Mouse (Mus musculus) thymus, postnatal 36 days (tissue): ENCODE data around the gene Tert.

ENCODE experiments used
- DNase-seq, 2 experiments: peaks; one replicate each; pipeline ENCODE4 v3.0.0; 2022; ENCODE audit warnings: mixed read lengths in 2 of 2

Gene Tert

GRCm38 (mm10) chr13:73679311-73679710 lies 52.6 kb downstream of the Tert start:
- DNase-seq: no peak

GRCm38 (mm10) chr13:73680394-73680793 lies 53.7 kb downstream of the Tert start:
- DNase-seq: no peak

DNA sequence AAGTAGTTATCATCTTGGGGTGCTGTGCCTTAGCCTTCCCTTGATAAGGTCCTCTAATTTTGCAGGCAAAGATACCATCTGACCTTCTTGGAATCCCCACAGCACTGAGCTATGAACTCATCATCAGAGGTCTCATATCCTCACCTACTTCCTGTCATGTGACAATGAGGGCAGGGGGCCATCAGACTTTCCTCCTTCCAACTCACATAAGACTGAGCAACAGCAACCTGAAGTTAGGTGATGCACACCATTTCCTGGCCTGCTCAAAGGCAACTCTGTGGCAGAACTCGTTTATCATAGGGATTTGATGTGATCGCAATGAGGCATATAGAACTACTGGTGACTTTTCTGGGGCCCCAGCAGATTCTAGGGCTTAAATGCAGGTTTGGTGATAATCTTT lies 55.5 kb downstream of the Tert start:
- no peak for DNase-seq

DNA sequence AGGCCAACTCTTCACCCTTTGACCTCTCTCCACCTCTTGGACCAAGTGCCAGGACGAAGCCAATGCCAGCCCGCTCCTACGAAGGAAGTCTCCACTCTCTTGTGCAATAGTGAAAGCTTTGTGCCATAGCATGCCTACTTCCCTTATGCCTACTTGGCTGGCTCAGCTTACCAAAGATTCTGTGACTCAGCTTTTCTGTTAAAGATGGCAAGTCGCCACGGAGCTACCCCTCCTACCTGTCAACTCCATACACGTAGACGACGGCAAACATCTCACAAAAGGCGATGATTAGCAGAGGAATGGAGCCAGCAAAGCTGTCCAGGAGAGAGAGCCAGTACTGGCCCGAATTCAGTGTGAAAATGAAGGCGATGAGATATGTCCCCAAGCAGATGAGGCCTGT lies 57.0 kb downstream of the Tert start:
- no peak for DNase-seq

- no peak for DNase-seq
These were observed 57.7 kb downstream of the Tert start for GRCm38 (mm10) chr13:73684412-73684811.

DNA sequence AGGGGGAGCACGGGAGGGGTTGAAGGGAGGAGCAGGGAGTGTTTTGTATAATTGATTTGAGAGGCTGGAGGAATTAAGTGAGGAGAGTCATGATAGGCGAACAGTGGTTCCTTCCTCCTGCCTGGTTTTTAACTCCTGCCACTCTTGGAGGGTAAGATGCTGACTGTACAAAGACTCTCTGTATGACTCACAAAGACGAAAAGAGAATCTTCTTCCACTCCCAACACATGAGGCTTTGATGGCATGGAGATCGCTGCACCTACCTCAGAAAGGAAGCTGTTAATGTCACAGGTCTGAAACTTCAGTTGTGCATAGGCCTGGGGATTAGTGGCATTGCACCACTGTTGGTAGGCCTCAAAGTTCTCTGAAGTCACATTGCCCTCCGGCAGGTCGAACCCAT lies 58.8 kb downstream of the Tert start:
- DNase-seq: no peak

DNA sequence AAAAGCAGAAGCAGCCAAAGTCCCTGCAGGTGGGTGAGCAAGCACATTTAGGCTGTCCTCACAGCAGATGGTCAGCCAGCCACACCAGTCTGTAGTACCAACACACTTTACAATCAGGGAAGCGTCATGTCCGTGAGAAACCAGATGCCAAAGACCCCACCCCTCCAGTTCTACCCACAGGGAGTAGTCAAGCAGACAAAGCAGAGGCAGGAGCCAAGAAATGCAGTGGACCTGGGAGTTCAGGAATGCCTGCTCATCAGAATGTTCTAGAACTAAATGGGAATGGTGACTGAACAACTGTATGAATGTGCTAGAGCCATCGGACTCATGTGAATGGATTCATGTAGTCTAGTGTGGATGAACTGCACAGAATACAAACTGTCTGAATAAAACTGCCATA lies 60.9 kb downstream of the Tert start:
- DNase-seq: no peak

DNA sequence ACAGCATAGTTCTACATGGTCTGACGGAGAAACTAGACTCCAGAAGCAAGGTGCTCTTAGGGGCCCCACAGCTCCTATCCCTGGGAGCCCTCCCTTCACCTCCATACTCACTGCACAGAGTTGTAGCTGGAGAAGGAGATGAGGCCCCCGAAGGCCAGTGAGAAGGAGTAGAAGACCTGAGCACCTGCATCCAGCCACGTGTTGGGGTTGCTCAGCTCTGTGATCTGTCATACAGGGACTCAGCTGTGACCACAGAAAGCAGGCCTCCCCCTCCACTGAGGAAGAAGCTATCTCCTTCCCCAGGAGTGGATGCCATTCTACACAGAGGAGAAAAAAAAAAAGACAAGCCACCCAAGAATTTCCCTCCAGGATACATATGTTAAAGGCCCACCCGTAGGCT lies 62.2 kb downstream of the Tert start:
- peak; percentile 68 to 84 for DNase-seq

- peak; percentile 90 to 91 for DNase-seq
These were observed 65.6 kb downstream of the Tert start for GRCm38 (mm10) chr13:73692249-73692868.

GRCm38 (mm10) chr13:73693333-73693732 lies 66.6 kb downstream of the Tert start:
- DNase-seq: no peak

DNA sequence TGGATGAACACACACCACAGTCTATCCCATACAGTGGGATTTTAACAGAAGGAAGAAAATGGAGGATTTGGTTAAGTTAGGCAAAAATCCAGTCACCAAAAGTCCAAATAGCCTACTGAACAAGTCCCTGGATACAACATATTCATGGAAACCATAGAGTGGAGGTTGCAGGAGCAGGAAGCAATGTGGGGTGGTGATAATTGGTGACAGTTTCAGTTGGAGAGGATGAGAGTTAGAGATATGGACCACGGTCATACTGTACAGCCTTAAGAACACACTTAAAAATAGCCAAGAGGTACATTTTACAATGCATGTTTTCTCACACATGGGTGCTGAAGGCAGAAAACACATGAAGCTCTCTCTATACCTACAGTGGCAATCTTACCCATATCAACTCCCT lies 68.3 kb downstream of the Tert start:
- DNase-seq: no peak

DNA sequence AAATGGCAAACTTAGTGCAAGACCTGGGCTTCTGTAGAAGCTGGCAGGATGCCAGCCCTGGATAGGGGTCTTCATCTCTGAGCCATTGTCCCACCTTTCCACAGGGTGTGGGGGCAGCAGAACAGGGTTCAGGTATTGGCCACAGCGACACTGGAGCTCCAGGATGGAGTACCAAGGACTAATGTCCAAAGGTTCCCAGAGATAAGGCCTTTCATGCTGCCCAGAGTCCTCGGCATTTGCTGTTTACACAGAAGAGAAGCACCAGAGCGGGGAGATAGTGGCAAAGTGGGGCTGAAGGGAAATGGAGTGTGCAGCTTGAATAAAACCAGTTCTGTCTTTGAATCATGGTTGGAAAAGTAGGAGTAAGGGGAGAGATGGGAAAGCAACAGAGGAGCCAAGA lies 69.8 kb downstream of the Tert start:
- DNase-seq: no peak
